Mouse (Mus musculus) embryonic facial prominence, embryonic 15.5 days (tissue): ENCODE measurements around the gene Rspo1. TPM values are rescaled to one million over a fixed set of nuclear protein-coding genes. Genes with fewer than 3 reads are reported as not detected.

Experiments used
- ATAC-seq: fragments of 200-750 bp; cut with Nextera tagmentation; 2 replicates; pipeline ENCODE4 v1.8.0; 2017; ENCODE audit warnings: low read depth, moderate TSS enrichment; ENCODE audit not compliant: insufficient number of reproducible peaks, low FRiP score, low TSS enrichment
- H3K27ac ChIP-seq: fragments of 300-500 bp; sonication (generic); replicated peaks from 2 replicates; pipeline ENCODE4 v1.5.1; 2015; ENCODE audit warnings: mild to moderate bottlenecking, inconsistent platforms
- H3K27me3 ChIP-seq: fragments of 300-500 bp; sonication (generic); 2 replicates; pipeline ENCODE4 v1.6.1; 2015; ENCODE audit warnings: inconsistent platforms
- H3K36me3 ChIP-seq: fragments of 300-500 bp; sonication (generic); 2 replicates; pipeline ENCODE4 v1.6.1; 2015; ENCODE audit warnings: mild to moderate bottlenecking, inconsistent platforms
- H3K4me1 ChIP-seq: fragments of 300-500 bp; sonication (generic); 2 replicates; pipeline ENCODE4 v1.6.1; 2015; ENCODE audit warnings: inconsistent platforms
- H3K4me2 ChIP-seq: fragments of 300-500 bp; sonication (generic); replicated peaks from 2 replicates; pipeline ENCODE4 v1.6.1; 2015; ENCODE audit warnings: mild to moderate bottlenecking, inconsistent platforms
- H3K4me3 ChIP-seq: fragments of 300-500 bp; sonication (generic); replicated peaks from 2 replicates; pipeline ENCODE4 v1.5.1; 2015; ENCODE audit warnings: mild to moderate bottlenecking, inconsistent platforms
- H3K9ac ChIP-seq: fragments of 300-500 bp; sonication (generic); 2 replicates; pipeline ENCODE4 v1.6.1; 2015; ENCODE audit warnings: inconsistent platforms
- H3K9me3 ChIP-seq: fragments of 300-500 bp; sonication (generic); replicated peaks from 2 replicates; pipeline ENCODE4 v1.6.1; 2016; ENCODE audit warnings: inconsistent platforms
- WGBS: fragments of 180-500 bp; shearing (Covaris S2); methylation state at CpG from one replicate; pipeline ENCODE4 v1.1.7; 2015; 5-methylcytosine and 5-hydroxymethylcytosine counted together
- polyA plus RNA-seq: library from polyadenylated mRNA; unstranded; fragments of >200 nt; fragmentation: Nextera tagmentation; extraction: Ambion mirVana; gene quantifications from 2 replicates; pipeline ENCODE4 v1.2.1, GENCODE M21; 2015

Rspo1 gene
- polyA plus RNA-seq, 1 experiment from 2014 or later: 23.5 TPM

GRCm38 (mm10) chr4:124973296-124973695 is 12.9 kb upstream of the Rspo1 start:
- H3K9ac ChIP-seq: no peak overlapping the region
- ATAC-seq: no peak
- no peak overlapping the region for H3K27ac ChIP-seq
- no peaks in the 10 kb centered on the region for H3K36me3 ChIP-seq
- H3K9me3 ChIP-seq: no peaks in the 10 kb centered on the region
- peaks cover 19% of the 10 kb centered on the region for H3K27me3 ChIP-seq
- whole genome bisulfite sequencing: 73% methylated on average over 2 of the region's 2 CpGs
- H3K4me2 ChIP-seq: no peak overlapping the region
- H3K4me1 ChIP-seq: peaks cover 50% of the 10 kb centered on the region
- no peak overlapping the region for H3K4me3 ChIP-seq

GRCm38 (mm10) chr4:124978201-124978600 is 8.0 kb upstream of the Rspo1 start:
- 27% methylated on average over 5 of the region's 5 CpGs for WGBS
- Histone ChIP-seq H3K4me1 (peaks cover 4% of the 10 kb centered on the region), H3K36me3 (no peaks in the 10 kb centered on the region), H3K4me3 (no peak overlapping the region), H3K9me3 (no peaks in the 10 kb centered on the region), H3K27ac (no peak overlapping the region), H3K9ac (no peak overlapping the region), H3K4me2 (no peak overlapping the region), H3K27me3 (peaks cover 37% of the 10 kb centered on the region)
- ATAC-seq: no peak

GRCm38 (mm10) chr4:124983893-124984526 is 2.2 kb upstream of the Rspo1 start:
- Histone ChIP-seq H3K4me1 (peaks cover 39% of the 10 kb centered on the region), H3K4me2 (no peak overlapping the region), H3K36me3 (no peaks in the 10 kb centered on the region), H3K4me3 (no peak overlapping the region), H3K9me3 (no peaks in the 10 kb centered on the region), H3K9ac (no peak overlapping the region), H3K27me3 (peaks cover 76% of the 10 kb centered on the region), H3K27ac (no peak overlapping the region)
- WGBS: 20% methylated on average over 9 of the region's 9 CpGs
- ATAC-seq: no peak

GRCm38 (mm10) chr4:124984871-124985670 is 1.2 kb upstream of the Rspo1 start:
- Histone ChIP-seq H3K36me3 (no peaks in the 10 kb centered on the region), H3K27ac (peak overlapping the region; percentile 51; the same call in 1 of the 2 replicates), H3K4me1 (peaks cover 48% of the 10 kb centered on the region), H3K27me3 (peaks cover 82% of the 10 kb centered on the region), H3K9ac (no peak overlapping the region), H3K9me3 (no peaks in the 10 kb centered on the region), H3K4me3 (peak overlapping the region; percentile 56), H3K4me2 (peak overlapping the region; percentile 80)
- 6% methylated on average over 18 of the region's 18 CpGs for WGBS
- ATAC-seq: no peak

GRCm38 (mm10) chr4:124986739-124987710 is 795 bp downstream of the Rspo1 start:
- no peak for ATAC-seq
- Histone ChIP-seq H3K9ac (peak overlapping the region; percentile 45), H3K27me3 (peaks cover 92% of the 10 kb centered on the region), H3K27ac (no peak overlapping the region), H3K4me2 (peak overlapping the region; percentile 80), H3K36me3 (no peaks in the 10 kb centered on the region), H3K4me1 (peaks cover 52% of the 10 kb centered on the region), H3K9me3 (no peaks in the 10 kb centered on the region), H3K4me3 (peak overlapping the region; percentile 56)
- WGBS: 2% methylated on average over 51 of the region's 51 CpGs

- H3K27me3 ChIP-seq: peaks cover 86% of the 10 kb centered on the region
- peak overlapping the region; percentile 80 for H3K4me2 ChIP-seq
- no peaks in the 10 kb centered on the region for H3K9me3 ChIP-seq
- H3K4me1 ChIP-seq: peaks cover 52% of the 10 kb centered on the region
- no peak for ATAC-seq
- H3K27ac ChIP-seq: no peak overlapping the region
- H3K4me3 ChIP-seq: peak overlapping the region; percentile 56
- no peaks in the 10 kb centered on the region for H3K36me3 ChIP-seq
- 13% methylated on average over 10 of the region's 10 CpGs for WGBS
- H3K9ac ChIP-seq: no peak overlapping the region
Observed at GRCm38 (mm10) chr4:124987711-124988097, 1.5 kb downstream of the Rspo1 start.

- H3K4me1 ChIP-seq: peaks cover 52% of the 10 kb centered on the region
Observed at GRCm38 (mm10) chr4:124988382-124988781, 2.2 kb downstream of the Rspo1 start.

GRCm38 (mm10) chr4:124989787-124990253 is 3.6 kb downstream of the Rspo1 start:
- no peak for ATAC-seq
- H3K4me2 ChIP-seq: peak overlapping the region; percentile 31
- peaks cover 66% of the 10 kb centered on the region for H3K27me3 ChIP-seq
- H3K4me1 ChIP-seq: peaks cover 47% of the 10 kb centered on the region
- H3K9ac ChIP-seq: 0 out of 2 replicates have a peak overlapping the region, but pooled peaks have one; percentile 4
- no peaks in the 10 kb centered on the region for H3K9me3 ChIP-seq
- H3K27ac ChIP-seq: no peak overlapping the region
- 3% methylated on average over 20 of the region's 20 CpGs for WGBS
- H3K36me3 ChIP-seq: no peaks in the 10 kb centered on the region
- no peak overlapping the region for H3K4me3 ChIP-seq

More at GRCm38 (mm10) chr4:124988382-124988781, 2.2 kb downstream of the Rspo1 start:
- WGBS: 21% methylated on average over 9 of the region's 9 CpGs
- peak overlapping the region; percentile 80; the same call in 1 of the 2 replicates for H3K4me2 ChIP-seq
- ATAC-seq: no peak
- no peaks in the 10 kb centered on the region for H3K9me3 ChIP-seq
- no peaks in the 10 kb centered on the region for H3K36me3 ChIP-seq
- 0 out of 2 replicates have a peak overlapping the region, but pooled peaks have one; percentile 56 for H3K4me3 ChIP-seq
- peaks cover 80% of the 10 kb centered on the region for H3K27me3 ChIP-seq
- no peak overlapping the region for H3K9ac ChIP-seq
- no peak overlapping the region for H3K27ac ChIP-seq

GRCm38 (mm10) chr4:124990325-124990724 is 4.1 kb downstream of the Rspo1 start:
- Histone ChIP-seq H3K4me2 (peak overlapping the region; percentile 31), H3K9me3 (no peaks in the 10 kb centered on the region), H3K27ac (no peak overlapping the region), H3K4me3 (no peak overlapping the region), H3K9ac (peak overlapping the region; percentile 4; the same call in 1 of the 2 replicates), H3K27me3 (peaks cover 63% of the 10 kb centered on the region), H3K36me3 (no peaks in the 10 kb centered on the region), H3K4me1 (peaks cover 44% of the 10 kb centered on the region)
- no peak for ATAC-seq
- WGBS: 10% methylated on average over 7 of the region's 7 CpGs

GRCm38 (mm10) chr4:124997479-124998147 is 11.4 kb downstream of the Rspo1 start:
- Histone ChIP-seq H3K36me3 (no peaks in the 10 kb centered on the region), H3K4me2 (no peak overlapping the region), H3K4me3 (no peak overlapping the region), H3K9ac (no peak overlapping the region), H3K4me1 (no peaks in the 10 kb centered on the region), H3K27me3 (no peaks in the 10 kb centered on the region), H3K27ac (no peak overlapping the region), H3K9me3 (no peaks in the 10 kb centered on the region)
- 70% methylated on average over 10 of the region's 10 CpGs for WGBS
- no peak for ATAC-seq
